Mouse (Mus musculus): ENCODE data around the gene Prkch.

Prkch gene

GRCm38 (mm10) chr12:73583318-73583717, 1.3 kb upstream of the Prkch start:
- peak; percentile 26 for DNase-seq (ENCODE audit: low read depth)

- peak; percentile 38 for DNase-seq (ENCODE audit: low read depth)
Measured at GRCm38 (mm10) chr12:73583813-73584609, 585 bp upstream of the Prkch start.

- DNase-seq (ENCODE audit: low read depth), result peak; percentile 49
Measured at GRCm38 (mm10) chr12:73585241-73585801, 725 bp downstream of the Prkch start.

- no peak for DNase-seq (ENCODE audit: low read depth)
Measured at GRCm38 (mm10) chr12:73585850-73586249, 1.3 kb downstream of the Prkch start.

- DNase-seq (ENCODE audit: low read depth), result peak; percentile 58
Measured at GRCm38 (mm10) chr12:73587262-73587661, 2.7 kb downstream of the Prkch start.

GRCm38 (mm10) chr12:73590627-73591276, 6.2 kb downstream of the Prkch start:
- DNase-seq (ENCODE audit: low read depth), result no peak

GRCm38 (mm10) chr12:73591625-73592024, 7.0 kb downstream of the Prkch start:
- DNase-seq (ENCODE audit: low read depth), result peak; percentile 61

GRCm38 (mm10) chr12:73593021-73593798, 8.6 kb downstream of the Prkch start:
- DNase-seq (ENCODE audit: low read depth), result peak; percentile 88

- DNase-seq (ENCODE audit: low read depth), result peak; percentile 76
Measured at GRCm38 (mm10) chr12:73594177-73594745, 9.7 kb downstream of the Prkch start.

GRCm38 (mm10) chr12:73595226-73595625, 10.6 kb downstream of the Prkch start:
- peak; percentile 72 for DNase-seq (ENCODE audit: low read depth)

- DNase-seq (ENCODE audit: low read depth), result peak; percentile 95
Measured at GRCm38 (mm10) chr12:73598241-73598640, 13.6 kb downstream of the Prkch start.

- DNase-seq (ENCODE audit: low read depth), result no peak
Measured at GRCm38 (mm10) chr12:73600457-73600856, 15.9 kb downstream of the Prkch start.

- no peak for DNase-seq (ENCODE audit: low read depth)
Measured at GRCm38 (mm10) chr12:73602974-73603373, 18.4 kb downstream of the Prkch start.

- peak; percentile 88 for DNase-seq (ENCODE audit: low read depth)
Measured at GRCm38 (mm10) chr12:73603653-73604052, 19.1 kb downstream of the Prkch start.

GRCm38 (mm10) chr12:73604762-73605161, 20.2 kb downstream of the Prkch start:
- DNase-seq (ENCODE audit: low read depth), result peak; percentile 89

GRCm38 (mm10) chr12:73605174-73605573, 20.6 kb downstream of the Prkch start:
- peak; percentile 82 for DNase-seq (ENCODE audit: low read depth)

GRCm38 (mm10) chr12:73607381-73608064, 22.9 kb downstream of the Prkch start:
- DNase-seq (ENCODE audit: low read depth), result no peak

GRCm38 (mm10) chr12:73608065-73608397, 23.4 kb downstream of the Prkch start:
- DNase-seq (ENCODE audit: low read depth), result peak; percentile 55

- peak; percentile 50 for DNase-seq (ENCODE audit: low read depth)
Measured at GRCm38 (mm10) chr12:73609262-73609661, 24.7 kb downstream of the Prkch start.

- DNase-seq (ENCODE audit: low read depth), result peak; percentile 78
Measured at GRCm38 (mm10) chr12:73609676-73610545, 25.3 kb downstream of the Prkch start.
